Mouse (Mus musculus) heart, adult 2 months (tissue): ENCODE data around the gene Mreg.

Experiments used
- CTCF ChIP-seq: fragments of 200-600 bp; IDR thresholded peaks from 2 replicates; pipeline ENCODE4 v1.8.1; 2022; ENCODE audit warnings: antibody characterized with exemption, mild to moderate bottlenecking, moderate library complexity
- EP300 ChIP-seq: fragments of 200-500 bp; IDR thresholded peaks from 2 replicates; pipeline ENCODE4 v1.6.1; 2011; ENCODE audit warnings: low read depth, low read length, control low read depth; ENCODE audit not compliant: insufficient read depth
- POLR2A ChIP-seq: fragments of 200-500 bp; IDR thresholded peaks from 2 replicates; pipeline ENCODE4 v1.6.1; 2011; ENCODE audit warnings: mild to moderate bottlenecking, low read depth, low read length, control low read depth; ENCODE audit not compliant: insufficient read depth

- no peak for TF ChIP-seq EP300
- TF ChIP-seq CTCF: no peak
- no peak for TF ChIP-seq POLR2A
Measured at GRCm38 (mm10) chr1:72198142-72198806, 13.8 kb downstream of the Mreg start.
